Mouse (Mus musculus) T-helper 1 cell (primary cell): ENCODE results near the gene Nfatc2.

Experiments
- in situ Hi-C: fragments of 300-600 bp; cut with MboI, MseI; formaldehyde crosslinking; loops from one replicate; pipeline ENCODE4 v1.15.1; 2025; ENCODE audit warnings: high pct_unique_total_duplicates

Nfatc2 gene

DNA sequence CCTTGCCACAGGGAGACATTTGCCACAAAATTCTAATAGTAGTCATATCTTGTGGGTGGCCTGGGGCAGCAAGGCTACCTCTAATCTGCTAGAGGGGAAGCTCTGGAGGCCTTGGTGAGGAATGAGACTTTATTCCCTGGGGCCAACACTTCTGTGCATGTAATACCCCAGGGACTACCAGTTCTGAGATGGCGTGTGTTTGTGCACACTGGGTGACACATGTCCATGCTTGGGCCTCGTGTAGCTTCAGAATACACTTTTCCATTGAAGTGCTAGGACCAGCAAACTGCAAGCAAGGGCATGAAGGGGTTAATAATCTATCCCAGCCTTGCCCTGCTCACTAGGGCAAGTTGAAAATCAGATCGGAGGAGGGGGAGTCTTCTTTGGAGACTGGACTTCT lies 58.4 kb downstream of the Nfatc2 start:
- in situ Hi-C loops = no loop called here

DNA sequence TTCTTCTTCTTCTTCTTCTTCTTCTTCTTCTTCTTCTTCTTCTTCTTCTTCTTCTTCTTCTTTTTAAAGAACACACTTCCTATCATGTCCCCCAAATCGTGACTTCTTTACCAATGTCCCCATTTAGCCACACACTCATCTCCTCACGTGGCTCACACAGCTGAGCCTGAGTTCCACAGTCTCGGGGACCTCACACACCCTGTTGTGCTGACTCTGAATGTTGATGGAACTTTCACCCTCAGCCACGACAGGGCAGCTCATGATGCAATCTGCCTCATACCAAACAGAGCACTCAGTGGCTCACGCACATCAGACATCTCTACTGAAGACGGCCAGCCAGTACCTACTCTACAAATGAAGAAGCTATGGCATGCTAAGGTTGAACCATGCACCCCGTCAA lies 60.2 kb downstream of the Nfatc2 start:
- in situ Hi-C loops = no loop called here

DNA sequence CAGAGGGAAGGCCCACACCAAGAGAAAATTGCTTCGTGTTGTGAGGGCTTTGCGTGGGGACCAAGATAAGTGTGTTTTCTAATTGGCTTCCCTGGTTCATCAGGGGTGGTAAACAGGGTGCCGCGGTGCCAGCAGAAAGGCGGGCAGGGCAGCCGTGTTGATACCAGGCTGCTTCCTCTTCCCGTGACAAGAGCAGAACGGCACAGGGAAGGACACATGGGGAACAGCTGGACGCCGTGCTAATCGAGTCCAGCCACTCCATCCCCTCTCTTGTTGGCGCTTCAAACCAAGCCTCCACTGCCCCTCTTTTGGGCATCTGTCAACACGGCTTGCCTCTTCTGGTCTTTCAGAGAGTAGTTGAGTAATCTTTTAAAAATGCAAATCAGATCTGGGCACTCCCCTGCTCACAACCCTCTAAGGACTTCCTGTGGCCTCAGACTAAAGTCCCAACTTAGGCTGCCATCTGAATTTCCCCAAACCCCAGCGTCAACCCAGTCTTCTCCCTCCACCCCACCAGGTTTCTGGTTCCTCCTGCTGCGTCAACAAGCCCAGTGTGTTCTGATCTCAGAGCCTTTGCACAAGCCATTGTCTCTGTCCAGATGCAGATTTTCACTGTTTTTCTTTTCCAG lies 61.7 kb downstream of the Nfatc2 start:
- in situ Hi-C loops = no loop called here

DNA sequence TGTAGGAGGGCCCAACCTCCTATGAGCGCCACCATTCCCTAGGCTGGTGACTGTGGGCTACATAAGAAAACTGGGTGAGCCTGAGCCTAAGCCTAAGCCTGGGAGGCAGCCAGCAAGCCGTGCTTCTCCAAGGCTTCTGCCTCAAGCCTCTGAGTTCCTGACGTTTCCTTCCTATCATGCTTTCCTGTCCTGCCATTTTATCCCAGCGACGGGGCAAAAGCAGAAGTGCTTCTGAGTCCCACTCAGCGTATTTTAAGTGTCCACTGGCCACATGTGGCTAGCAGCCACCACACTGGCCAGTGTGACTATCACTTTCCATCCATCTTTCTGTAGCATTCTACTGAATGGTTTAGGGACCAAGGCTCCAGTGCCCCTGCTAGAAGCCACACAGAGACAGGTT lies 62.4 kb downstream of the Nfatc2 start:
- in situ Hi-C loops = no loop called here

DNA sequence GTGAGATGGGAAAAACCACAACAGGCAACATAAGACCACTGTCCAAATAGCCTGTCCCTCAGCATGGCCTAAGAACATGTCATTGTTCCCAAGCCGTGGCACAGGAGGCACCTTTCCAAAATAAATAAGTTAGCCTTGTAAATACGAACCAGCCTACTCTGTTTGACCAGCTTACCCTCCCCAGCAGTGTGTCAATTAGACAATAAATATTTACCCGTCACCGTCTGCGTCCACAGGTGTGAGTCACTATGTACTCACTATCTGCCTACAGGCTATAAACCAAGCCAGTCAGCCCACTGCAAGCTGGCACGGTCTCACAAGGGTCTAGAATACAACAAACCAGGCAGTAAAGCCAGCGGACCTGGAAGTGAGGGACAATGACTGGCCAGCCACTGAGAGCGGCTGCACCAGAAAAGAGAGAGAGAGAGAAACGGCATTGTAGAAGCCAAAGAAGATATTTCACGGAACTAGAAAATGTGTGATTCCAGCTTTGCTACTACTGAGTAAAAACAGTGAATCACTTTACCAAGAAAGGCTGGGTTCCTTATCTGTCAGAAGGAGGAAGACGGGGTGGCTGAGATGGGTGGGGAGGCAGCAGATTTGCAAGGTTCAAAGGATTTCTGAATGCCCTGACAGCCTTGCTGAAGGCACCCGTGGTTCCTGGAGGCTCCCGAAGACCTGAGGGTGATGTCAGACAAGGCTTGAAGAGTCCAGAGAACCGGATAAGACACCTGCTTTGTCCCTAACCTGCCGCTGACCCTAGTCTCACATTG lies 69.2 kb downstream of the Nfatc2 start:
- in situ Hi-C loops = no loop called here

DNA sequence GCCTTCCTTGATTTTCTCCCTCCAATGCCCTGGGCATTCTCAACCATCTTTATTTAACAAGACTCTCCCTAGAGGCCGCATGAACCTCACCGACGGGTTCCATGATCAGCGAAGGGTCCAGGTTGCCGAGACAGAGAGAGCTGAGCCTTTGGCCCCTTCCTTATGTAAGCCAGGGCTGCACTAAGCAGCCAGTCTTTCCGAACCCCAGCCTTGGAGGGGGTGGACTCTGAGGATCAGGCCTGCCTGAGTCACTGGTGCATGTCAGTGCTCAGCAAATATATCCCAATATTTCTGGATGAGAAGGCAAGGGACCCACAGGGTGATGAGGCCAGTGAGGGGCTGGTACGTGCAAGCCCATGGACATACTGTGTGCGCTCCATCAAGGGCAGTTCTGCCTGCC lies 72.9 kb downstream of the Nfatc2 start:
- in situ Hi-C loops = no loop called here

DNA sequence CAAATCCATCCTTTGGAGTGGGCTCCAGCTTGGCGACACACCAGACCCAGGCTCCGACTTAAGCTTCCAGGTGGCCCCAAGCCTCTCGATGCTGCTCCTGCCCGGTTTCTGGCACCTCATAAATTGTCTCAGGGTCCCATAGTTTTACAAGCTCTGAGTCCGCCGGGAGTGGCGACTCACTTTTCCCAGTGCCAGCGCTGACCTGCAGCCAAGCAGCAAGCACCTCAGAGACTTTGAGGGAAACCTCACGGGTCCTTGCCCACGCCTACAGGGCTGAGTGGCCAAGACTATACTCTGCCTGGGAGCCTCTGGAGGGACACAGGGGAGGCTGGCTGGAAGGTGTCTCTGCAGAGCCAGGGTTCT lies 74.0 kb downstream of the Nfatc2 start:
- in situ Hi-C loops = no loop called here

DNA sequence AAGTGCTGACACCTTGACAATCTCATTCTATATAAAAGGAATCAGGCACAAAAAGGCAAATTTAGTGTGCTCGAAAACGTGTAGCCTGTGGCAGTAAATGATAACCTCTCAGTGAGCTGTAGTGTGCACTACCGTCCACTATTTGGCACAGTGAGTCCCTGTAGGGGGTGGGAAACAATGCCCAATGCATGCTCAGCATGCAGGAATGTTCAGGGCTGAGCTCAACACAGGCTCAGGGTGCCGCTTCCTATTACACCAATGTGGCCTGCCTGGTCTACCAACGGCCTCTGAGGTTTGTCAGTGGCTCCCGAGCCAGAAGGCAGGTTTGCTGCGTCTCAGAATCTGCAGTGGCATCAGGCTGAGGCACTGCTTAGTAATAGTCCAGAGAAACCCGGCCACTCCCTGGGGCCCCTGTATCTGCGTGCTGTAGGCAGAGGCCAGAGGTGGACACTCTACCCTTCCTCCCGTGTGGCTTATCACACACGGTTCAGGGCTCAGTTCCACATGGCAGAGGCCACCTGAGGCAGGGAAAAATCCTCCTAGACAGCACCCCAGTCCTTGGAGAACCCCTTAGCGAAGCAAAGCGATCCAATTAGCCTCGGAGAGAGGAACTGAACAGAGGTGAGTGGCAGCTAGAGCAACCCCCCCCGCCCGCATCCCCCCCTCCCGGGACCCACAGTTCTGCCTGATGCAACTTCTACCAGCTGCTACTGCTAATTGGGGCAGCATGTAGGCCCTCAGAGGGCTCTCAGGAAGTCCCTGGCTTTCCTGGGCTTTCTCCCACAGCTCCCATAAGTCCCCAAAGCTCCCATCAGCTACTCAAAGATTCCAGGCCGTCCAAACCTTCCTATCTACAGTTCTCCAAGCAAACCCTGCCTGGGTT lies 74.7 kb downstream of the Nfatc2 start:
- in situ Hi-C loops = no loop called here

DNA sequence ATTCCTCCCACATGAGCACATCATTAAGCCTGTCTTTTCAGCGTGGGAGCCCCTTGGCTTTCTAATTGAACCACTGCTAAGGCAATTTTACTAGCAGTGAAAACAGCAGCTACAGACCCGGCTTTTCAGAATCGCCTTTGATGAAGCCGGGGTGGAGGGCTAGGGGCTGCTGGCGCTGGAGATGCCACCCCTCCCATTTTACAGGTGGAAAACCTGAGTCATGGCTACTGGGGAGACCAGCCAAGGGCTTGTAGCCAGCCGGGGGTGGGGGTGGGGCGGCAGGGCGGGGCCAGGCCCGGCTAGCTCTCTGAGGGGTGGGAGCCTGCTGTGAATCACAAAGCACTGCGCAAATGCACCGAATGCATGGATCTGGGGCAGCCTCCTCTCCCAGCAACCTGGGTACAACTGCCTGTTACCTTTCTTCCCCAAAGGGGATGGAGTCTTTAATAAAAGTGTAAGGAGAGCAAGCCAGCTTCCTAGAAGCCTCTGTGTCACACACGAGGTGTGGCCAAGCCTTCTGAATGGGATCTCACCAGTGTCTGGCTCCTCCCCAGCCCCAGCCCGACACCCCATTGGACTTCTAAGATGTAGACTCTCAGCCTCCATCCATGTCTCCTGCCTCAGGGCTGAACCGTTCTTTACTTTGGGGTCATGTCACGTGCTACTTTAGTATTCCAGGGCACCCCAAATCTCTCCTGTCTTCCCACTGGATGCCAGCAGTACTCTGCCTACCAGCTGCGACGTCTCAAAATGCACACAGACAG lies 75.9 kb downstream of the Nfatc2 start:
- in situ Hi-C loops = no loop called here

DNA sequence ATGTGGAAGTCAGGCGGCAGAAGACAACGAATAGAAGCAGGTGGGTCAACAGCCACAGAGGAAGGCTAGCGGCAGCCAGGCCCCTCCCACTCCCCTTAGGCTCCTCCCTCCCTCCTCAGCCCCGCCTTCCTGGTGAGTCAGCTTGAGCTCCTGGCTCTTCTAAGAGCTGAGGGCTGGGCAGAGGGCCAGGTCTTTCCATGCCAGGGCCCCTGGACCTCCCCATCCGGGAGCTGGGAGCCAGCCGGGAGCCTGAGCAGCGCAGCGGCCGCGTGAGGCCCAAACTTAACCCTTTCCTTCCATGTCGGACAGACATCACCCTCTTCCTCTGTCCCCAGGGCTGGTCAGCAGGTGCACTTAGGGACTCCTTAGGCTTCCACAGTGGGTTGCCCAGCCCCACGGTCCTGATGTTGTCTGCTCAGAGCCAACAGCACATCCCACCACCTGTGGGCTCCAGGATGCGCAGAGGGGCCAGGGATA lies 76.5 kb downstream of the Nfatc2 start:
- in situ Hi-C loops = no loop called here

DNA sequence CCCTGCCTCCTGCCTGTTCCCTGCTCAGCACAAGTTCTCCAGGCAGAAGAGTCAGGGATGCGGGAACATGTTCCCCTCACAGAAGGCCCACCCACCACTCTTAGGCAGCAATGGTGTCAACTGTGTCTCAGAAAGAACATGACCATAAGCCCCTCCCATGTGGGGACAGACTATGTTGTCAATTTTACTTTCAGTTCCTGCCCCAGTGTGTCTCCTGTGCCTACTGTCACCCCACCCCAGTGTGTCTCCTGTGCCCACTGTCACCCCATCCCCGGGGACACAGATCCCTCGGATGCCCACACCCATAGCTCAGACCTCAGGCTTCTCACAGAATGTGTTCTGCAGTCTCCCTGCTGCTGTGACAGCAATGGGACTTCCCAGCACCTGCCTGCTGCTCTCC lies 79.2 kb downstream of the Nfatc2 start:
- in situ Hi-C loops = no loop called here

DNA sequence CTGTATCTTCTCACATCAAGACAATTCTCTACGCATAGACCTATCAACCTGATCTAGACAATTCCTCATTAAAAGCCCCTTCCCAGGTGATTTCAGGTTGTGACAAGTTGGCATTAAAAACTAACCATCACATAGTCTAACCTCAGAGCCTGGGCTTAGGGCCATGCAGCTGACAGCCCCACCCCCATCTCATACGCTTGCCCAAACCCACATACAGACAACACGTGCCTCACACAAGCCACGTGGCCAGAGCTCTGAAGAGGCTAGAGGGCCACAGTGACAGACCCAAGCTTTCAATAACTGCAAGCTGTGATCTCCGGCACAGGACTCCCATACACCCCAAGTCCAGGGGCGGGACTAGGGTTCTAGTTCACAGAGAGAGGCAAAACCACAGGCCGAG lies 80.7 kb downstream of the Nfatc2 start:
- in situ Hi-C loops = no loop called here

DNA sequence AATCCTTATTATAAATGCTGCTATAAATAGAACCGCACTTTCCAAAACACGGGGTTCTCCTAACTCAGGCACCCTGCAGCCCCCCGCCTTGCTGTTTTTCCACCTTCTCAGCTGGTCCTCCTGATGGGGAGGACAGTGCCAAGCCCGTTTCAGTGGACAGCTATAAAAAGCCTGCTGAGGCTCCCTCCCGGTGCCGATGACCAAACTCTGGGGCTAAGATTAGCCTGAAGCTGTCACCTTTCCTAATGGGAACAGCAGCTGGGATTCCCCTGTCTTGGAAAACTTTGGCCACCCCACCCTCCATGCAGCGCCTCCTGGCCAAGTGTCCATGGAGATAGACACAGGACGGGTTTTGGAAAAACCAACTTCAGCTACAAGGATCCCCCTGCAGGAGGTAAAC lies 81.9 kb downstream of the Nfatc2 start:
- in situ Hi-C loops = no loop called here

DNA sequence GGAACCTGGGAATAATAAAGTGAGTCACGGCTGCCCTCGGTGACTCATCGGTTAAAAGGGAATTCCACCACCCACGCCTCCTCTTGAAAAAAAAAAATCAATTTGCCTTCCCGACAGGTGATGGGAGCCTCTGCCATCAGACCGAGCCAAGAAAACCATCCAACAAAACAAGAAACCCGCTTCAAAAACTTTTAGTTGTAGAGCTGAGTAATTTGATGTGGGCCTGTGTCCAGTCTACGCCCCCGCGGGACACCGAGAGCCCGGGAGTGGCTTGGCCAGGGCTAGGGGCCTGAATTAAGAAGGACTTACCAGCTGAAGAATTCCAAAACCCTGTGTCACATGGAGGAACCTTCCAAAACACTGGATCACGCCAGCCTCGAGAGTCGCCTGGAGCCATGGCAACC lies 83.2 kb downstream of the Nfatc2 start:
- in situ Hi-C loops = no loop called here

DNA sequence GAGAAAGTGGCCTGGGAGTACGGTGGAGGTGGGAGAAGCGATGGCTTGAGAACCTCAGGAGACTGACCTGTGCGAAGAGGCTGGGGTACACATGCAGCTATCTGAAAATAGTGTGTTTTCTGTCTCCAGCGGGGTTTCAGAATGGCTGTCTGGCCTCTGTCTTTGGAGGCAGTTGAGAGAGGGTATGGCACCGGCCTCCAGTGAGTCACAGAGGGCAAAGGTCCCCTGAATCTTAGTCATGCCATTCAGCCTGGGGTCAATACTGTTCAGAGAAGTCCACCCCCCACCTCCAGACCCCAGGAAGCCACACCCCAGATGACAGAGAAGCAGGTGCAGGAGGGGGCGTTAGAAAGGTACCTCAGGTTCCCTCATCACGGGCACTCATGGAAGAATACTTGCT lies 83.7 kb downstream of the Nfatc2 start:
- in situ Hi-C loops = no loop called here

DNA sequence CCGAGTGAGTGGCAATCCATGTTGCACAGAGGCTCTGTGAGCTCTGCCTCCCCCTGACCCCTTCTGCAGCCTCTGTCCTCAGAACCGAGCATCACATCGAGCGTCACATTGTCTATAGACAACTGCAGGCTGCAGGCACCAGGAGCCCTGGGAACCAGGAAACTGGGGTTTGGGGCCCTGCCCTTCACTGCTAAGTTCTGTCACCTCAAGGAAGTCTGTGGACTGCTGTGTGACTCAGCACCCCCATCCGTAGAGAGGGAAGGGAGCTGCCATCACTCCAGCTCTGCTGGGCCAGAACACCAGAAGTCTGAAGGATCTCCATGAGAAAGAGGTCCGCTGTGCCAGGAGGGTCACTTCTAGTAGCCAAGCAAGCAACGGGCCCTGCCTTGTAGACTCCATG lies 84.7 kb downstream of the Nfatc2 start:
- in situ Hi-C loops = no loop called here

DNA sequence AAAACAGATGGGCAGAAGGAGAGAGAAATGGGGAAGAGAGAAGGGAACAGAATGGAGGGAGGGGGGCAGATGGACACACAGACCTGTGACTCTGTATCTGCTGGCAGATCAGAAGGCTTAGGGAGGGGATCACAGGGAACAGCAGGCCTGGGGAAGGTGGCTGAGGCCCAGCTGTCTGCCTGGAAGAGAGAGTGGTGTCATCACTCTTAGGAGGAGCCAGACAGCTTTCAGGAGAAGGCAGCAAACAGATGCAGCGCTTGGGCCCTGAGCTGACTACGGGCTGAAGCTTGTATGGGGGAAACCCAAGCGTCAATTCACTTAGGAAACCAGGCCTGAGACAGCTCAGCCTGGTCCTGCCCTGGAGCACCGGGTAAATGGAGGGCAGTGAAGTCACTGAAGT lies 86.0 kb downstream of the Nfatc2 start:
- in situ Hi-C loops = no loop called here

DNA sequence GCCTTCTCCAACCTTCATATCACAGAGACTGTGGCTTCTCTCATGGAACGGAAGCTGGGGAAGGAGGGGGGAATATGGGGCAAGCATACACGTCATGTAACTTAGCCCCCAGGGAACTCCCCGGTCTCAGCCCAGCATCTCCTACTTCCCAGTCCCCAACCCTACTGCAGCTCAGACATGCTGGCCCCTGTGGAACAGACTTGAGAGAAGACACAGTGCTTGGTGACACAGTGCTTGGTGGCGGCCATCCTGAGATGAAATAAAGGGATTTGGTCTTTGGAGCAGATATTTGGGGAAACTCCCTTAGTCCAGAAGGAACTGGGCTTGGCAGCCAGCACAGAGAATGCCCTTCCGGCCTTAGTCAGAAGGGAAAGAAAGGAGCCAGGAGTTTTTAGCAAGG lies 87.3 kb downstream of the Nfatc2 start:
- in situ Hi-C loops = no loop called here

DNA sequence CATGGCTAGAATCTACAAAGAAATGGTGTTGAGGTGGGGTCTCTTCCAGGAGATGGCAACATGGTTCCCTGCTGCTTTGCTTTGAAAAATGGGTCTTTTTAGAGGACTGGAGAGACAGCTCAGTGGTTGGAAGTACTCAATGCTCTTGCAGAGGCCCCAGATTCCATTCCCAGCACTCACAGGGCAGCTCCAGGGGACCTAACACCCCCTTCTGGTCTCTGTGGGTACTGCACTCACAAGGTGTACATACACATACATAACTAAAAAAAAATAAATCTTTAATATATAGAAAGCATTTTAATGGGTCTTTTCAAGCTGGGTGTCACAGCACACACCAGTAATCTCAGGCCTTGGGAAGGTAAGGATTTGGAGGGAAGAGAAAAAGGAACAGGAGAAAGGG lies 89.9 kb downstream of the Nfatc2 start:
- in situ Hi-C loops = no loop called here

DNA sequence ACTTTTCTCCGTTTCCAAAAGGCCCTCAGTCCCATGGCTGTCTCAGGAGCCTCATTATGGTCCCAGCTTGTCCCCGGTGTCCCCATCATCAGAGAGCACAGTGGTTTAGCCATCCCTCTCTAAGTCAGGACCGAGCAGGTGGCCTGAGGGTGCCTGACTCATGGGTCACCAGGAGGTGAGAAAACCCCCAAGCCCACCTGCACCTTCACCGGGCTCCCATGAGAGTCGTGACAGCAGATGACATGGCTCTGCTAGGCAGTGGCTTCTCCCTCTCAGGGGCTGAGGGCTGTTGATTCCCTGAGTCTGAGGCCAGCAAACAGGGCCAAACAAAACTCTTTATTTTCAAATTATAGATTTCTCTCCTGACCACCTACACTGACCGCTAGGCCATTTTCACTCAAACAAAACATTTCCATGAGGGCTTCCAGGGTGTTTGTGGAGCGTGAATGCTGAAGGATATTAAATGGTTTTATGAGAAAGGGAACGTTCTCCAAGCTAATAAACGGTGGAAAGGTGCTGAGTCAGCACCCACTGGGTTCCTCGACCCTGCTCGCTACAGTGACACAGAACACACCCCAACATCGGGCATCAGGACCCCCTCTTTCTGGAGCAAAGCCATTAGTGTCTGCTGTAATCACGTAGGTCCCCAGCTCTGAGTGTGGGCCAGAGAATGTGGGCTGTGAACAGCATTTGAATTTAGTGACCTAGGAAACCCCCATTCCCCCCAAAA lies 92.8 kb downstream of the Nfatc2 start:
- in situ Hi-C loops = no loop called here
